Mouse (Mus musculus) neural tube, embryonic 11.5 days (tissue): ENCODE results near the gene Nploc4. TPM values are rescaled to one million over a fixed set of nuclear protein-coding genes. Genes with fewer than 3 reads are reported as not detected.
A peak's percentile ranks its signal among the peaks of the same experiment; 100 is the strongest.

Experiments
- ATAC-seq: fragments of 200-750 bp; cut with Nextera tagmentation; 2 replicates; pipeline ENCODE4 v1.8.0; 2017; ENCODE audit warnings: moderate number of reproducible peaks, mild to moderate bottlenecking, moderate TSS enrichment, moderate library complexity; ENCODE audit not compliant: insufficient read depth, low FRiP score, low TSS enrichment
- DNase-seq: peaks from one replicate; pipeline ENCODE4 v3.0.0-alpha.2; 2015; ENCODE audit warnings: low spot score
- H3K27ac ChIP-seq: fragments of 300-500 bp; sonication (generic); 2 replicates; pipeline ENCODE4 v1.5.1; 2014; ENCODE audit warnings: low read depth, mild to moderate bottlenecking, low read length
- H3K27me3 ChIP-seq: fragments of 300-500 bp; sonication (generic); 2 replicates; pipeline ENCODE4 v1.6.1; 2014; ENCODE audit warnings: mild to moderate bottlenecking, low read length, mixed read lengths; ENCODE audit not compliant: control insufficient read depth, insufficient read depth
- H3K36me3 ChIP-seq: fragments of 300-500 bp; sonication (generic); 2 replicates; pipeline ENCODE4 v1.6.1; 2014; ENCODE audit warnings: mild to moderate bottlenecking, low read length, moderate library complexity, mixed read lengths; ENCODE audit not compliant: control insufficient read depth, insufficient read depth
- H3K4me1 ChIP-seq: fragments of 300-500 bp; sonication (generic); 2 replicates; pipeline ENCODE4 v1.6.1; 2014; ENCODE audit warnings: low read length, mixed read lengths; ENCODE audit not compliant: control insufficient read depth, insufficient read depth
- H3K4me2 ChIP-seq: fragments of 300-500 bp; sonication (generic); 2 replicates; pipeline ENCODE4 v1.6.1; 2014; ENCODE audit warnings: low read depth, mild to moderate bottlenecking, moderate library complexity
- H3K4me3 ChIP-seq: fragments of 300-500 bp; sonication (generic); 2 replicates; pipeline ENCODE4 v1.5.1; 2014; ENCODE audit warnings: low read depth, low read length
- H3K9ac ChIP-seq: fragments of 300-500 bp; sonication (generic); 2 replicates; pipeline ENCODE4 v1.6.1; 2014; ENCODE audit warnings: mild to moderate bottlenecking, low read length
- H3K9me3 ChIP-seq: fragments of 300-500 bp; sonication (generic); 2 replicates; pipeline ENCODE4 v1.6.1; 2016; ENCODE audit warnings: low read length; ENCODE audit not compliant: control insufficient read depth
- WGBS: fragments of 180-500 bp; shearing (Covaris S2); extraction: QIAGEN DNeasy Blood & Tissue Kit; methylation state at CpG from one replicate; pipeline ENCODE4 v1.1.7; 2014; 5-methylcytosine and 5-hydroxymethylcytosine counted together
- polyA plus RNA-seq: library from polyadenylated mRNA; unstranded; fragments of >200 nt; fragmentation: Nextera tagmentation; extraction: Ambion mirVana; gene quantifications from 2 replicates; pipeline ENCODE4 v1.2.1, GENCODE M21; 2014

The Nploc4 gene
- polyA plus RNA-seq, 1 experiment from 2014 or later = 51.0 TPM

DNA sequence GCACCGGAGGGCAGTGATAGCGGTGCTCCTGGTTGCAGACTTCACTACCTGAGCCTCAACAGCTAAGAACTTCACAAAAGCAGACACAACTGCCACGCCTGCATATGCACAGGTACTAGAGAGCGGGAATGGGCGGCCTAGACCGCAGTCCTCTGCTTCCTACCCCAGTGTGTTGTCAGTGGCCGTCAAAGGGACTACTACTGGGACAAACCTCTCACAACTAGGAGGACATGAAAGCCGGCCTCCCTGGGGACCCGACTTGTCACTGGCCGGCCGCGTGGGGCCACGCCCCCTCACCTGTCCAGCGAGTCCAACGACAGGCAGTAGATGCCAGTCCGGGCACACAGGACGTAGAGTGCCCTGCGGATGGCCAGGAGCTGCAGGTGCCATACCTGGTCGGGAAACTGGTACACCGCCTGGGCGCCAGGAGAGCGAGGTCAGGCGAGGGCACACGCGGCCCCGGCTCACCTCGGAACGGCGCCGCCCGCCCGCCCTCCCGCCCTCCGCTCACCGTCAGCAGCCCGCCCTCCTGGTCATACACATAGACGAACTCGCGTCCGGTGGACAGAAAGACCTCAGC, 59.4 kb downstream of the Nploc4 start:
- Histone ChIP-seq H3K36me3 (peaks cover 19% of the 10 kb centered on the region), H3K27ac (no peak overlapping the region), H3K4me1 (peaks cover 12% of the 10 kb centered on the region), H3K4me3 (peak overlapping the region; percentile 81), H3K4me2 (peak overlapping the region; percentile 88), H3K9ac (peak overlapping the region; percentile 77), H3K9me3 (no peaks in the 10 kb centered on the region), H3K27me3 (no peaks in the 10 kb centered on the region)
- peak; percentile 29; the same call in 1 of the 2 replicates for ATAC-seq
- 4% methylated on average over 40 of the region's 40 CpGs for WGBS
- DNase-seq = no peak

DNA sequence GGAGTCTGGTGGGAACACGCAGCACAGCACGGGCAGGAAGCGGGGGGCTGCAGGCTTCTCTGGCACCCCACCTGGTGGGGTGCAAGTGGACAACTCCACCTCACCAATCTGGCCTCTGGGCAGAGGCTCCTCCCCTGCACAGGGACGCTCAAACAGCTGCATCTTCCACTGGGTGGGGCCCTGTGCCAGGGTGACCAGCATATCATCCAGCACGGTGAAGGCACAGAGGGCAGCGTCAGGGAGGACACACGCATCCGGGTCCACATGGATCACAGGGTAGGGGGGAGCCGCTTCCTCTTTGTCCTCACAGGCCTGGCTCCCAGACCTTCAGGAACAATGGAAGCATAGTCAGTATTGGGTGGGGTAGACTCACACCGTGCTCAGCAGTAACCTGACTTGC, 60.2 kb downstream of the Nploc4 start:
- H3K36me3 ChIP-seq = peaks cover 15% of the 10 kb centered on the region
- peak overlapping the region; percentile 81 for H3K4me3 ChIP-seq
- DNase-seq (no peak), ATAC-seq (no peak)
- H3K4me2 ChIP-seq = peak overlapping the region; percentile 88
- H3K4me1 ChIP-seq = peaks cover 12% of the 10 kb centered on the region
- H3K27ac ChIP-seq = no peak overlapping the region
- no peaks in the 10 kb centered on the region for H3K9me3 ChIP-seq
- no peaks in the 10 kb centered on the region for H3K27me3 ChIP-seq
- 84% methylated on average over 10 of the region's 10 CpGs for WGBS
- peak overlapping the region; percentile 77 for H3K9ac ChIP-seq

DNA sequence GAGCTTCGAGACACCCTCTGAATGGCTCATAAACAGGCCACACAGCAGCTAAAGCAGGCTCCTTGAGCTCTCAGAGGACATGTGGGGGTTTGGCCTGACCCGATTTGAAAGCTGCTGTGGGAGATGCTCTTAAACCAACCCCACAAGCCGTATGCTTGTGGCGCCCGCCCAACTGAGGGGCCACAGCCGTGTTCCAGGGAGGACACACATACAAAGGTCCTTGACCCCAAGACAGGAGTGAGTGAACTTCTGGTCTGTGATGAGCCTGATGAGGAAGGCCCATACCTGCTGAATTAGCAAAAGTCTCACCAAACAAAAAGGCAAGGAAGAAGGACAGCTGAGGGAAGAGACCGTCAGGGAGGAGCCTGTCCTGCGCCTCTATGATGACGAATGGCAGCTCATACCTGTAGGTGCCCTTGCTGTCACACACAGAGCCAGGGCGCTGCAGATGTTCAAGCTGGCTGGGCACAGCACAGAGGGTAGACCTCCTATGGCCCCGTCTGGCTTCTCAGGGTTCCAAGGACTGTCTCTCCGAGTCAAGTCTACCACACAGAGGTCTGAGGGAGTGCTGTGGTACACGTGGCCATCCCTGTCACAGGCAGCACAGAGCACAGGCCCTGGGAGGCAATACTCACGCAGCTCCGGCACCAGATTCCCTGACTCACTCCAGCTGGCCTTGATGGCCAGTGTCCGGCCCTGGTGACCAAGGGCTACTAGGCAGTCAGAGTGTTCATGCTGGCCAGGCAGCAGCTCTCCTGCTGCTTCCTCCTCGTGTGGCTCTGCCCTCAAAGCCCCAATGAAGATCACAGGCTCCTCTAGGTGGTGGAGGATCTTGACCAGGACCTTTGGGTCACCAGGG, 61.0 kb downstream of the Nploc4 start:
- H3K27ac ChIP-seq = no peak overlapping the region
- H3K9me3 ChIP-seq = no peaks in the 10 kb centered on the region
- peaks cover 12% of the 10 kb centered on the region for H3K4me1 ChIP-seq
- H3K27me3 ChIP-seq = no peaks in the 10 kb centered on the region
- no peak overlapping the region for H3K4me3 ChIP-seq
- H3K36me3 ChIP-seq = peaks cover 8% of the 10 kb centered on the region
- ATAC-seq (no peak), DNase-seq (no peak)
- H3K9ac ChIP-seq = no peak overlapping the region
- 90% methylated on average over 17 of the region's 17 CpGs for WGBS
- H3K4me2 ChIP-seq = no peak overlapping the region

DNA sequence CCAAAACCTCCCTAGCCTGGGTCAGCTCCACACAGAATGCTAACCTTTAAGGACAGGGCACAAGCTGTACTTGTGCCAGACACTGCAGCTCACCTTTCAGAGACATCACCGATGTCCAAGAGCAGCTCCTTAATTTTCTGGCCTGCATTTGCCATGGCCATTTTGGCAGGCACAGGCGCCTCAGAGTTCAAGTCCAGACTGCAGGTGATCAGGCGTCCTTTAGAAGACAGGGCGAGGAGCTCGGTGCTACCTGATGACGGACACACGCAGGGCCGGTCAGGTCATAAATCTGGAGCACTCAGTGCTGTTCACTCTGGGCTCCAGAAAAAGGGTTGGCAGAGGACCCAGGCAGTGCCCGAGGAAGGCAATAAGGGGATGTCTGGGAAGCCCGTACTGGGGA, 62.2 kb downstream of the Nploc4 start:
- Histone ChIP-seq H3K9me3 (no peaks in the 10 kb centered on the region), H3K4me3 (no peak overlapping the region), H3K4me1 (peaks cover 12% of the 10 kb centered on the region), H3K4me2 (no peak overlapping the region), H3K27ac (no peak overlapping the region), H3K9ac (no peak overlapping the region), H3K27me3 (no peaks in the 10 kb centered on the region), H3K36me3 (peaks cover 2% of the 10 kb centered on the region; the same call in 1 of the 2 replicates)
- 88% methylated on average over 10 of the region's 10 CpGs for WGBS
- no peak for ATAC-seq
- DNase-seq = no peak

DNA sequence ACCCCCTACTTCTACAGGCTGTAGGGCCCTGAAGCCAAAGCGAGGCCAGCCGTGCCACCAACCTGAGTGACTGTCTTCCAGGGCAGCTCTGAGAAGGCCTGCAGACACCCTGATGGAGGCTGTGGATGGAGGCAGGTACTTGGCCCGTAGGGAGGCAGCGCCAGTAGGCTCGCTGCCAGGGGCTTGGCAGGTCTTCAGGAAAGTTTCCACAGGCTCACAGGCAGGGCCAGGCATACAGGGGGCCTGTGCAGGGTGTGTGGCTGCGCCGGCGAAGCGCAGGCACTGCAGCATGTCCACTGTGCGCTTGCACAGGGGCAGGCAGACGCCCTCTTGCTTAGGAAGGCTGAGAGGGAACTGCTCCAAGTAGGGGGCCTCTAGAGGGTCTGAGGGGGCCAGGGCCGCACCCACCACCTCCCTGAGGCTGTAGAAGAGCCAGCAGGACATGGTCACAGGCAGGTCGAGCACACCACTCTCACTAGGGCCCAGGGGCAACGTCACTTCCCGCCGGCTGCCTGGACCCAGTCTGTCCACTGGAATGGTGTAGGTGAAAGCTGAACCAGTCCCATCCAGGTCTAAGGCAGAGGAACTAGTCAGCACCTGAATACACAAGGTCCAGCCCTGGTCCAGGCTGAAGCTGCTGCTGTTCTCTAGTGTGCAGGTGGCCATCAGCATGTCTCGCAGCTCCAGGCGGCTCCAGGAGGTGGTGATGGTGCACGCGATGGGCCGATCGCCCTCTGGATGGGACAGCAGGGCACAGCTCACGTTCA, 63.5 kb downstream of the Nploc4 start:
- Histone ChIP-seq H3K9me3 (no peaks in the 10 kb centered on the region), H3K36me3 (peaks cover 6% of the 10 kb centered on the region; the same call in 1 of the 2 replicates), H3K27ac (no peak overlapping the region), H3K4me2 (no peak overlapping the region), H3K27me3 (no peaks in the 10 kb centered on the region), H3K4me3 (no peak overlapping the region), H3K4me1 (peaks cover 12% of the 10 kb centered on the region), H3K9ac (no peak overlapping the region)
- 93% methylated on average over 23 of the region's 23 CpGs for WGBS
- ATAC-seq = no peak
- no peak for DNase-seq

DNA sequence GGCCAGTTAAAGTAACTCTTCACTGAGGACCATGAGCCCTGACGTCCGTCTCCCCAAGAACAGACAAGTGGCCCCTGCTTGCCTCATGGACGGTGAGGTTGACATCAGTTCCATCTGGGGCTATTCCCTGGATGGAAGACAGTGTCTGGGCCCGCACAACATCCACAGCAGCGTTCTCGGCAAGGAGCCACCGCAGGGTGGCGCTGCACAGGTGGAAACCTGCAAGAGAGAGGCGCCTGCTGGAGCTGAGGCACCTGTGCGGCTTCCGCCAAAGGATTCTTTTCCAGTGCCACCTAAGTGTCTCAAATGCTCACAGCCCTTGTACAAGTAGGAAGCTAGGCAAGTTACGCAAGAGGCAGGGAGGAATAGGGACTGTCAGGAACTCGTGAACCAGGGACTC, 64.5 kb downstream of the Nploc4 start:
- Histone ChIP-seq H3K9me3 (no peaks in the 10 kb centered on the region), H3K27ac (no peak overlapping the region), H3K4me2 (no peak overlapping the region), H3K9ac (no peak overlapping the region), H3K27me3 (no peaks in the 10 kb centered on the region), H3K4me1 (peaks cover 9% of the 10 kb centered on the region; the same call in 1 of the 2 replicates), H3K4me3 (no peak overlapping the region), H3K36me3 (peaks cover 6% of the 10 kb centered on the region; the same call in 1 of the 2 replicates)
- DNase-seq (no peak), ATAC-seq (no peak)
- WGBS = 68% methylated on average over 13 of the region's 13 CpGs

DNA sequence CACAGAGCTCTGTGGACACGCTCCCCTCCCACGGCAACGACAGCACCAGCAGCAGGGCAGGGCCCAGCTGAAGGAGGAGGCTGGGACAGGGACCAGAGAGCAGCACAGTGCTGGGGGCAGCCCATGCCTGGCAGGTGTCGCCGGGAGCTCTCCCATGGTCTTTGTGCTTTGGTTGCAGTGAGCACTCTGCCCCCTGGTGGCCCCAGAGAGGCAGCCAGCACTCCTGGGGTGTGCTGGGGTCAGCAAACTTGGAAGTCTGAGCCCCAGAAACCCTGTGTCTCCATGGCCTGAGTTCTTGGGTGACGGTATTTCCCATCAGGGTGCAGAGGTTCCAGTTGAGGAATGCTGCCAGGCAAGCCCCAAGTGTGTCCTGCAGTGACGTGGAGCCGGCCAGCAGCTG, 67.9 kb downstream of the Nploc4 start:
- Histone ChIP-seq H3K27ac (0 out of 2 replicates have a peak overlapping the region, but pooled peaks have one; percentile 14), H3K4me3 (no peak overlapping the region), H3K4me1 (0 out of 2 replicates have a peak, but pooled peaks cover 3% of the 10 kb centered on the region), H3K27me3 (no peaks in the 10 kb centered on the region), H3K36me3 (peaks cover 4% of the 10 kb centered on the region; the same call in 1 of the 2 replicates), H3K4me2 (no peak overlapping the region), H3K9me3 (no peaks in the 10 kb centered on the region), H3K9ac (peak overlapping the region; percentile 37; the same call in 1 of the 2 replicates)
- ATAC-seq (no peak), DNase-seq (peak; percentile 77)
- 42% methylated on average over 8 of the region's 8 CpGs for WGBS

DNA sequence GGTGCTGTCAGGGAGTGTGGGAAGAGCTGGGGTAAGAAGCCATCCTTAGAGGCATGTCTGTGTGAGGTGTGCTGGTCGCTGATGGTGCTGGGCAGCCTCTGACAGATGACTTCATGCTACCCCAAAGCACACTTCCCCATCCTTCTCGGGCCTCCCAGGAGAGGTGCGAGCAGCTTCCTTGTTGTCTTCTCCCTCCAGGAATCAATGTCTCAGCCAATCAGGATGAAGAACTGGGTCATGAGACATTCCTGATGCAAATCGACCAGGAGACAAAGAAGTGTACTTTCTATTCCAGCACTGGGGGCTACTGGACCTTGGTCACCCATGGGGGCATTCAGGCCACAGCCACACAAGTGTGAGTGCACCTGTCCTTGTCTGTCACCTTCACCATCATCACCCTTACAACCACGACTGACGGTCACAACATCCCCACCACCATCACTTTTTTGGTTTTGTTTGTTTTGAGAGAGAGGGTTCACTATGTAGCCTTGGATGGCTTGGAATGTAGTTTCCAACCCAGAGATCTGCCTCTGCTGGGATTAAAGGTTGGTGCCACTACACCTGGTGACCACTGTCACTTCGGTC, 71.0 kb downstream of the Nploc4 start:
- Histone ChIP-seq H3K9me3 (no peaks in the 10 kb centered on the region), H3K4me1 (0 out of 2 replicates have a peak, but pooled peaks cover 3% of the 10 kb centered on the region), H3K27me3 (no peaks in the 10 kb centered on the region), H3K36me3 (peaks cover 4% of the 10 kb centered on the region; the same call in 1 of the 2 replicates), H3K4me3 (no peak overlapping the region), H3K27ac (no peak overlapping the region), H3K9ac (no peak overlapping the region), H3K4me2 (no peak overlapping the region)
- WGBS = 32% methylated on average over 7 of the region's 7 CpGs
- no peak for ATAC-seq
- no peak for DNase-seq
